Mouse (Mus musculus) splenic B cell, adult 2 months (primary cell): ENCODE data around the gene Pcsk6.

ENCODE experiments used
- DNase-seq: peaks from one replicate; pipeline ENCODE4 v3.0.0-alpha.2; 2011; ENCODE audit warnings: low read depth, low spot score
- H3K27me3 ChIP-seq: 2 replicates; pipeline ENCODE4 v1.6.1; 2012; ENCODE audit warnings: mild to moderate bottlenecking, low read length, moderate library complexity, mixed read lengths; ENCODE audit not compliant: control insufficient read depth, poor library complexity, insufficient read depth, severe bottlenecking
- H3K36me3 ChIP-seq: 2 replicates; pipeline ENCODE4 v1.6.1; 2012; ENCODE audit warnings: mild to moderate bottlenecking, low read length, moderate library complexity, mixed read lengths; ENCODE audit not compliant: control insufficient read depth, poor library complexity, insufficient read depth, severe bottlenecking

The Pcsk6 gene

GRCm38 (mm10) chr7:65871851-65872250 is 10.3 kb downstream of the Pcsk6 start:
- H3K27me3 ChIP-seq: no peaks in the 10 kb centered on the region
- no peak for DNase-seq
- H3K36me3 ChIP-seq: no peaks in the 10 kb centered on the region

GRCm38 (mm10) chr7:65873176-65873845 is 11.8 kb downstream of the Pcsk6 start:
- H3K27me3 ChIP-seq: no peaks in the 10 kb centered on the region
- DNase-seq: no peak
- H3K36me3 ChIP-seq: no peaks in the 10 kb centered on the region

GRCm38 (mm10) chr7:65873902-65874301 is 12.4 kb downstream of the Pcsk6 start:
- no peaks in the 10 kb centered on the region for H3K27me3 ChIP-seq
- DNase-seq: no peak

GRCm38 (mm10) chr7:65876596-65876995 is 15.1 kb downstream of the Pcsk6 start:
- DNase-seq: no peak
- Histone ChIP-seq H3K36me3 (no peaks in the 10 kb centered on the region), H3K27me3 (no peaks in the 10 kb centered on the region)

More at GRCm38 (mm10) chr7:65873902-65874301, 12.4 kb downstream of the Pcsk6 start:
- H3K36me3 ChIP-seq: no peaks in the 10 kb centered on the region

- no peak for DNase-seq
- H3K27me3 ChIP-seq: no peaks in the 10 kb centered on the region
- H3K36me3 ChIP-seq: no peaks in the 10 kb centered on the region
These were observed 16.7 kb downstream of the Pcsk6 start for GRCm38 (mm10) chr7:65878234-65878633.

GRCm38 (mm10) chr7:65879330-65879729 is 17.8 kb downstream of the Pcsk6 start:
- no peaks in the 10 kb centered on the region for H3K36me3 ChIP-seq
- DNase-seq: no peak
- H3K27me3 ChIP-seq: no peaks in the 10 kb centered on the region

GRCm38 (mm10) chr7:65880666-65881289 is 19.2 kb downstream of the Pcsk6 start:
- Histone ChIP-seq H3K27me3 (no peaks in the 10 kb centered on the region), H3K36me3 (no peaks in the 10 kb centered on the region)
- DNase-seq: no peak

GRCm38 (mm10) chr7:65881290-65881688 is 19.8 kb downstream of the Pcsk6 start:
- DNase-seq: no peak
- H3K27me3 ChIP-seq: no peaks in the 10 kb centered on the region
- H3K36me3 ChIP-seq: no peaks in the 10 kb centered on the region

GRCm38 (mm10) chr7:65884928-65885327 is 23.4 kb downstream of the Pcsk6 start:
- Histone ChIP-seq H3K36me3 (no peaks in the 10 kb centered on the region), H3K27me3 (no peaks in the 10 kb centered on the region)
- DNase-seq: no peak

GRCm38 (mm10) chr7:65885819-65886218 is 24.3 kb downstream of the Pcsk6 start:
- H3K27me3 ChIP-seq: no peaks in the 10 kb centered on the region
- no peaks in the 10 kb centered on the region for H3K36me3 ChIP-seq
- no peak for DNase-seq

- Histone ChIP-seq H3K36me3 (no peaks in the 10 kb centered on the region), H3K27me3 (no peaks in the 10 kb centered on the region)
- DNase-seq: no peak
These were observed 30.3 kb downstream of the Pcsk6 start for GRCm38 (mm10) chr7:65891831-65892230.

GRCm38 (mm10) chr7:65892264-65892828 is 30.8 kb downstream of the Pcsk6 start:
- DNase-seq: no peak
- no peaks in the 10 kb centered on the region for H3K36me3 ChIP-seq
- H3K27me3 ChIP-seq: no peaks in the 10 kb centered on the region

- H3K36me3 ChIP-seq: no peaks in the 10 kb centered on the region
- no peak for DNase-seq
- no peaks in the 10 kb centered on the region for H3K27me3 ChIP-seq
These were observed 32.0 kb downstream of the Pcsk6 start for GRCm38 (mm10) chr7:65893546-65893945.

GRCm38 (mm10) chr7:65895262-65895661 is 33.7 kb downstream of the Pcsk6 start:
- DNase-seq: no peak
- no peaks in the 10 kb centered on the region for H3K27me3 ChIP-seq

GRCm38 (mm10) chr7:65901231-65901630 is 39.7 kb downstream of the Pcsk6 start:
- Histone ChIP-seq H3K36me3 (no peaks in the 10 kb centered on the region), H3K27me3 (no peaks in the 10 kb centered on the region)
- DNase-seq: no peak

More at GRCm38 (mm10) chr7:65895262-65895661, 33.7 kb downstream of the Pcsk6 start:
- no peaks in the 10 kb centered on the region for H3K36me3 ChIP-seq
